Mouse (Mus musculus) intestine, postnatal 0 days (tissue): ENCODE measurements around the gene Aimp1. TPM values are rescaled to one million over a fixed set of nuclear protein-coding genes. Genes with fewer than 3 reads are reported as not detected.

Experiments used
- ATAC-seq: fragments of 200-750 bp; cut with Nextera tagmentation; 2 replicates; pipeline ENCODE4 v1.8.0; 2017; ENCODE audit warnings: mild to moderate bottlenecking, moderate TSS enrichment, moderate library complexity
- H3K27ac ChIP-seq: fragments of 300-500 bp; sonication (generic); 2 replicates; pipeline ENCODE4 v1.5.1; 2014; ENCODE audit warnings: mild to moderate bottlenecking, low read depth, low read length, moderate library complexity
- H3K27me3 ChIP-seq: fragments of 300-500 bp; sonication (generic); replicated peaks from 2 replicates; pipeline ENCODE4 v1.6.1; 2014; ENCODE audit warnings: low read length, mixed read lengths; ENCODE audit not compliant: control insufficient read depth, insufficient read depth
- H3K36me3 ChIP-seq: fragments of 300-500 bp; sonication (generic); 2 replicates; pipeline ENCODE4 v1.6.1; 2014; ENCODE audit warnings: mild to moderate bottlenecking, moderate library complexity; ENCODE audit not compliant: control insufficient read depth, insufficient read depth
- H3K4me1 ChIP-seq: fragments of 300-500 bp; sonication (generic); replicated peaks from 2 replicates; pipeline ENCODE4 v1.6.1; 2014; ENCODE audit warnings: antibody characterized with exemption, low read length, mixed read lengths; ENCODE audit not compliant: control insufficient read depth, insufficient read depth
- H3K4me2 ChIP-seq: fragments of 300-500 bp; sonication (generic); replicated peaks from 2 replicates; pipeline ENCODE4 v1.6.1; 2014; ENCODE audit warnings: low read depth, mild to moderate bottlenecking, moderate library complexity
- H3K4me3 ChIP-seq: fragments of 300-500 bp; sonication (generic); 2 replicates; pipeline ENCODE4 v1.5.1; 2014; ENCODE audit warnings: low read depth, low read length
- H3K9ac ChIP-seq: fragments of 300-500 bp; sonication (generic); 2 replicates; pipeline ENCODE4 v1.6.1; 2014; ENCODE audit warnings: mild to moderate bottlenecking, low read depth, low read length
- H3K9me3 ChIP-seq: fragments of 300-500 bp; sonication (generic); 2 replicates; pipeline ENCODE4 v1.6.1; 2016; ENCODE audit warnings: mixed run types; ENCODE audit not compliant: control insufficient read depth
- CTCF ChIP-seq: sonication (generic); IDR thresholded peaks from 2 replicates; pipeline ENCODE4 v1.5.1; 2016; ENCODE audit warnings: low read depth, mild to moderate bottlenecking, control low read depth, antibody characterized with exemption, moderate library complexity
- WGBS: fragments of 180-500 bp; shearing (Covaris S2); extraction: QIAGEN DNeasy Blood & Tissue Kit; methylation state at CpG from one replicate; pipeline ENCODE4 v1.1.7; 2014; 5-methylcytosine and 5-hydroxymethylcytosine counted together
- polyA plus RNA-seq: library from polyadenylated mRNA; unstranded; fragments of >200 nt; fragmentation: Nextera tagmentation; extraction: Ambion mirVana; gene quantifications from 2 replicates; pipeline ENCODE4 v1.2.1, GENCODE M21; 2015

Gene Aimp1
- polyA plus RNA-seq, 1 experiment from 2014 or later, result 73.0 TPM

- Histone ChIP-seq H3K36me3 (no peaks in the 10 kb centered on the region), H3K9me3 (no peaks in the 10 kb centered on the region), H3K4me2 (no peak overlapping the region), H3K27ac (no peak overlapping the region), H3K4me1 (no peaks in the 10 kb centered on the region), H3K9ac (no peak overlapping the region), H3K4me3 (no peak overlapping the region), H3K27me3 (no peaks in the 10 kb centered on the region)
- TF ChIP-seq CTCF, result no peak
- WGBS, result 64% methylated on average over 5 of the region's 5 CpGs
- no peak for ATAC-seq
Measured at GRCm38 (mm10) chr3:132650191-132650590, 34.0 kb downstream of the Aimp1 start.

- Histone ChIP-seq H3K27me3 (no peaks in the 10 kb centered on the region), H3K4me1 (no peaks in the 10 kb centered on the region), H3K4me3 (no peak overlapping the region), H3K9me3 (no peaks in the 10 kb centered on the region), H3K27ac (no peak overlapping the region), H3K36me3 (no peaks in the 10 kb centered on the region), H3K4me2 (no peak overlapping the region), H3K9ac (no peak overlapping the region)
- ATAC-seq, result no peak
- no peak for TF ChIP-seq CTCF
- 86% methylated on average over 7 of the region's 7 CpGs for WGBS
Measured at GRCm38 (mm10) chr3:132649368-132649767, 34.8 kb downstream of the Aimp1 start.

- no peak for ATAC-seq
- no peak overlapping the region for H3K4me3 ChIP-seq
- H3K36me3 ChIP-seq, result no peaks in the 10 kb centered on the region
- H3K4me1 ChIP-seq, result peaks cover 5% of the 10 kb centered on the region; the same call in 1 of the 2 replicates
- no peak overlapping the region for H3K27ac ChIP-seq
- no peak for TF ChIP-seq CTCF
- no peak overlapping the region for H3K4me2 ChIP-seq
- H3K27me3 ChIP-seq, result no peaks in the 10 kb centered on the region
- no peak overlapping the region for H3K9ac ChIP-seq
- no peaks in the 10 kb centered on the region for H3K9me3 ChIP-seq
- WGBS, result 14% methylated on average over 1 of the region's 1 CpGs
Measured at GRCm38 (mm10) chr3:132646814-132647213, 37.4 kb downstream of the Aimp1 start.

- Histone ChIP-seq H3K36me3 (no peaks in the 10 kb centered on the region), H3K4me1 (peaks cover 5% of the 10 kb centered on the region; the same call in 1 of the 2 replicates), H3K27ac (no peak overlapping the region), H3K9me3 (no peaks in the 10 kb centered on the region), H3K27me3 (no peaks in the 10 kb centered on the region), H3K4me3 (no peak overlapping the region), H3K4me2 (no peak overlapping the region), H3K9ac (no peak overlapping the region)
- WGBS, result 61% methylated on average over 4 of the region's 4 CpGs
- no peak for TF ChIP-seq CTCF
- no peak for ATAC-seq
Measured at GRCm38 (mm10) chr3:132644071-132644470, 40.1 kb downstream of the Aimp1 start.

- Histone ChIP-seq H3K9ac (no peak overlapping the region), H3K27ac (peak overlapping the region; percentile 41; the same call in 1 of the 2 replicates), H3K4me2 (no peak overlapping the region), H3K36me3 (no peaks in the 10 kb centered on the region), H3K4me3 (no peak overlapping the region), H3K9me3 (no peaks in the 10 kb centered on the region), H3K27me3 (no peaks in the 10 kb centered on the region), H3K4me1 (no peaks in the 10 kb centered on the region)
- WGBS, result 37% methylated on average over 3 of the region's 3 CpGs
- TF ChIP-seq CTCF, result no peak
- ATAC-seq, result peak; percentile 94
Measured at GRCm38 (mm10) chr3:132637080-132637479, 47.1 kb downstream of the Aimp1 start.

GRCm38 (mm10) chr3:132633261-132633660 is 50.9 kb downstream of the Aimp1 start:
- no peak overlapping the region for H3K4me2 ChIP-seq
- H3K9ac ChIP-seq, result no peak overlapping the region
- no peaks in the 10 kb centered on the region for H3K4me1 ChIP-seq
- H3K27me3 ChIP-seq, result no peaks in the 10 kb centered on the region
- no peak for TF ChIP-seq CTCF
- H3K9me3 ChIP-seq, result no peaks in the 10 kb centered on the region
- no peak for ATAC-seq
- WGBS, result 51% methylated on average over 2 of the region's 2 CpGs
- no peak overlapping the region for H3K27ac ChIP-seq
- H3K4me3 ChIP-seq, result no peak overlapping the region
- no peaks in the 10 kb centered on the region for H3K36me3 ChIP-seq
